15 mouse cellular contexts compared by ENCODE assay signal in genomic region chr10:25157339-25157738, GRCm38 (mm10).
"Had no signal": no experiment of that assay in that cellular context is flagged by ENCODE, and none has a peak within 500 bp of the region (broad histone marks: within the 10 kb centered on the region; RNA-seq: fewer than 3 reads in every experiment).

No protein-coding gene starts in this region.

- DNase-seq: gastrocnemius, adult 2 months; gastrocnemius, postnatal 10 days; gastrocnemius, postnatal 25 days; heart, adult 18-20 months; heart, postnatal 4 days; kidney, adult 18-20 months; kidney, adult 8-10 months; kidney, postnatal 10 days; kidney, postnatal 25 days; kidney, postnatal 4 days had no signal

- ATAC-seq: hindbrain, embryonic 16.5 days; inflammation-experienced regulatory T-cells, adult 6 months; intestine, embryonic 15.5 days; intestine, postnatal 0 days; liver, embryonic 12.5 days had no signal
